9 mouse cellular contexts compared by ENCODE assay signal in the genomic region with DNA sequence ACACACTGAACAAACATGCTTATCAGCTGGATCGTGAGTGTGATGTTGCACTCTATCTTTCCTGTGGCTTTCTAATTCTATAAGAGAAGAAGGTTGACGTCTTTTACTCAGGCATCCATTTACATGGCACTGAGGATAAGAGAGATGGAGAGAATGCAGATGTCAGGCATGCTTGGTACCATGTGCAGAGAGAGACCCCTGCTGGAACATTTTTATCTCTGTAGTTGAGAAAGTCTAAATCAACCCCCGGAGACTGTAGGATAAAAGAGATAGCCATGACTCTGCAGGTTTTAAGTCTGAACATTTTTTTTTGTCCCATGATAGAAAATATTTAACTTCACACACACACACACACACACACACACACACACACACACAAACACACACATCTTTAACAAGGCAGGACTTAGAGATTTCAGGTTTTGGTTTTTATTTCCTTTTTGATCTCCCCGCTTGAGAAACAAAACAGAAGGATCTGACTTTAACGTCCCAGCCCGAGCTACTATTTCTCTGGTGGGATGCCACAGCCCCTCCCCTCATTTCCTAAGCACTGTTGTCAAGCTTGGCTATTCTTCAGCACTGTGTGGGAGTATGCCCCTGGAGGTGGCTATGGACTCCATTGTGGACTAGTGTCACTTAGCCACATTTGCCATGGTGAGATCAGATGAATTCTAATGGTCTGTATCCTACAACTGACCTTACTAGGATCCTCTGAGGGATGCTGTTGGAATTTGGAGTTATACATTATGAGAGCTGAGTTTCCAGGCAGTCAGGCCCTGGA. TPM values are rescaled to one million over a fixed set of nuclear protein-coding genes. Genes with fewer than 3 reads are reported as not detected.
DNase-seq lines count a peak whose midpoint lies in the region; ATAC-seq and TF ChIP-seq lines count a peak whose summit lies in the region.
"Had no signal": no experiment of that assay in that cellular context is flagged by ENCODE, and none has a peak within 500 bp of the region (broad histone marks: within the 10 kb centered on the region; RNA-seq: fewer than 3 reads in every experiment).

No protein-coding gene starts in this region.

- peaks cover 7% of the 10 kb centered on the region for H3K4me1 ChIP-seq in midbrain, embryonic 11.5 days (ENCODE audit: control insufficient read depth, insufficient read depth, low read length)
- peaks cover 15% of the 10 kb centered on the region for H3K4me1 ChIP-seq in midbrain, embryonic 10.5 days
- peaks cover 13% of the 10 kb centered on the region for H3K4me1 ChIP-seq in forebrain, embryonic 15.5 days
- no peaks in the 10 kb centered on the region for H3K4me1 ChIP-seq in hindbrain, postnatal 0 days (ENCODE audit: insufficient read depth, low read length)

- no peaks in the 10 kb centered on the region for H3K36me3 ChIP-seq in midbrain, embryonic 11.5 days (ENCODE audit: control insufficient read depth, insufficient read depth, low read length)
- H3K36me3 ChIP-seq in midbrain, embryonic 10.5 days: no peaks in the 10 kb centered on the region
- no peaks in the 10 kb centered on the region for H3K36me3 ChIP-seq in forebrain, embryonic 15.5 days
- H3K36me3 ChIP-seq in hindbrain, postnatal 0 days (ENCODE audit: insufficient read depth, low read length): no peaks in the 10 kb centered on the region

- H3K27ac ChIP-seq in midbrain, embryonic 11.5 days (ENCODE audit: low read depth, low read length): no peak overlapping the region
- no peak overlapping the region for H3K27ac ChIP-seq in midbrain, embryonic 10.5 days (replicated peaks)
- no peak overlapping the region for H3K27ac ChIP-seq in forebrain, embryonic 15.5 days (replicated peaks)
- no peak overlapping the region for H3K27ac ChIP-seq in hindbrain, postnatal 0 days

- ATAC-seq in midbrain, embryonic 11.5 days (ENCODE audit: low FRiP score): peak; percentile 71; the same call in 1 of the 2 replicates
- ATAC-seq in forebrain, embryonic 15.5 days (replicated peaks): peak; percentile 82
- ATAC-seq in hindbrain, postnatal 0 days: peak; percentile 81

- TF ChIP-seq CTCF in brain, embryonic 14.5 days (IDR thresholded peaks at IDR 0.05; ENCODE audit: borderline replicate concordance, extremely low read depth, insufficient read depth, insufficient read length): peak; percentile 65; the same call in 1 of the 2 replicates
- TF ChIP-seq CTCF in hindbrain, postnatal 0 days (IDR thresholded peaks at IDR 0.05; ENCODE audit: low read depth): peak; percentile 72

- no peaks in the 10 kb centered on the region for H3K9me3 ChIP-seq in midbrain, embryonic 11.5 days (ENCODE audit: control insufficient read depth, low read length)
- H3K9me3 ChIP-seq in midbrain, embryonic 10.5 days (replicated peaks): no peaks in the 10 kb centered on the region
- H3K9me3 ChIP-seq in forebrain, embryonic 15.5 days: no peaks in the 10 kb centered on the region
- H3K9me3 ChIP-seq in hindbrain, postnatal 0 days (ENCODE audit: low read length): no peaks in the 10 kb centered on the region

- H3K4me2 ChIP-seq in midbrain, embryonic 11.5 days: no peak overlapping the region
- H3K4me2 ChIP-seq in forebrain, embryonic 15.5 days (replicated peaks): no peak overlapping the region
- H3K4me2 ChIP-seq in hindbrain, postnatal 0 days (ENCODE audit: low read depth, low read length): no peak overlapping the region

- WGBS in midbrain, embryonic 11.5 days: 52% methylated on average over 6 of the region's 6 CpGs
- 68% methylated on average over 6 of the region's 6 CpGs for WGBS in midbrain, embryonic 10.5 days
- WGBS in forebrain, embryonic 15.5 days: 51% methylated on average over 6 of the region's 6 CpGs
- WGBS in hindbrain, postnatal 0 days: 38% methylated on average over 6 of the region's 6 CpGs

- no peak for TF ChIP-seq POLR2A in brain, embryonic 14.5 days (IDR thresholded peaks at IDR 0.05; ENCODE audit: borderline replicate concordance, extremely low read depth, insufficient read depth, insufficient read length, poor library complexity, severe bottlenecking)

- intact Hi-C loops in left cerebral cortex, postnatal 10 days (cut with DNase I): loop anchor here (5.0 to 10.0 kb wide), 2 partner anchors 1727 to 1979 kb away; no protein-coding TSS in a partner anchor

- H3K9ac ChIP-seq in midbrain, embryonic 11.5 days (ENCODE audit: low read length): no peak overlapping the region
- H3K9ac ChIP-seq in forebrain, embryonic 15.5 days (replicated peaks): no peak overlapping the region
- no peak overlapping the region for H3K9ac ChIP-seq in hindbrain, postnatal 0 days (replicated peaks; ENCODE audit: low read length)

- peak; percentile 87 for DNase-seq in midbrain, embryonic 11.5 days (ENCODE audit: low spot score, missing footprints)
- no peak for DNase-seq in midbrain, embryonic 10.5 days (ENCODE audit: low spot score)
- peak; percentile 92 for DNase-seq in brain, embryonic 14.5 days (ENCODE audit: low read depth)
- DNase-seq in hindbrain, postnatal 0 days (ENCODE audit: low spot score): peak; percentile 85
- peak; percentile 22 to 72 for DNase-seq in left cerebral cortex, postnatal 10 days (ENCODE audit: extremely low spot score in 1 of 2, low spot score in 2 of 2)
- DNase-seq in naive thymus-derived CD4-positive, alpha-beta T cell, adult 2 months (ENCODE audit: low read depth): peak; percentile 76
- DNase-seq in gastrocnemius, postnatal 4 days (ENCODE audit: low spot score in 2 of 2): no peak

- no peak overlapping the region for H3K4me3 ChIP-seq in midbrain, embryonic 11.5 days (ENCODE audit: low read depth, low read length)
- no peak overlapping the region for H3K4me3 ChIP-seq in midbrain, embryonic 10.5 days
- no peak overlapping the region for H3K4me3 ChIP-seq in forebrain, embryonic 15.5 days
- no peak overlapping the region for H3K4me3 ChIP-seq in hindbrain, postnatal 0 days (ENCODE audit: low read length)
- H3K4me3 ChIP-seq: erythroblast, embryonic 14.5 days had no signal

- H3K27me3 ChIP-seq in midbrain, embryonic 11.5 days (ENCODE audit: control insufficient read depth, insufficient read depth, low read length): no peaks in the 10 kb centered on the region
- H3K27me3 ChIP-seq in midbrain, embryonic 10.5 days (ENCODE audit: low read depth, poor library complexity, severe bottlenecking): no peaks in the 10 kb centered on the region
- H3K27me3 ChIP-seq in forebrain, embryonic 15.5 days: no peaks in the 10 kb centered on the region
- H3K27me3 ChIP-seq in hindbrain, postnatal 0 days (ENCODE audit: insufficient read depth, low read length): no peaks in the 10 kb centered on the region

RNA-seq across cellular contexts. Expression of a gene that starts 55.6 kb away (rescaled TPM):
- 3.3 TPM in 2 replicates for polyA plus RNA-seq in midbrain, embryonic 11.5 days (2014; fragmentation: Nextera tagmentation; extraction: Ambion mirVana)
- polyA plus RNA-seq in midbrain, embryonic 10.5 days (2016; fragmentation: Nextera tagmentation; extraction: Ambion mirVana): 1.9 and 2.3 TPM in 2 replicates
- 4.0 and 5.3 TPM in 2 replicates for polyA plus RNA-seq in brain, embryonic 14.5 days (2012; rRNA removed)
- polyA plus RNA-seq in forebrain, embryonic 15.5 days (2015; fragmentation: Nextera tagmentation; extraction: Ambion mirVana): 2.5 and 3.0 TPM in 2 replicates
- 5.1 and 6.6 TPM in 2 replicates for total RNA-seq in hindbrain, postnatal 0 days (2014; rRNA removed)
- 5.8 and 6.1 TPM in 2 replicates for polyA plus RNA-seq in hindbrain, postnatal 0 days (2015; fragmentation: Nextera tagmentation; extraction: Ambion mirVana)
- total RNA-seq in left cerebral cortex, postnatal 10 days (2021): 10 to 100 TPM; 13.8 to 15.5 TPM
- 1 to 10 TPM; 8.4 to 8.5 TPM for total RNA-seq in gastrocnemius, postnatal 4 days (2021)

Comparison
In these comparisons a context has a peak if more than half of its experiments do, and no peak if none do; other contexts are left out.
1. DNase-seq: peak in midbrain, embryonic 11.5 days (single experiment), brain, embryonic 14.5 days (single experiment), hindbrain, postnatal 0 days (single experiment), left cerebral cortex, postnatal 10 days (2 of 2) and naive thymus-derived CD4-positive, alpha-beta T cell, adult 2 months (single experiment); none in midbrain, embryonic 10.5 days (single experiment) and gastrocnemius, postnatal 4 days (0 of 2).
2. Peak in every context shown above with its lines, with median percentiles within 50 percentile points of each other: ATAC-seq.